Mouse (Mus musculus): ENCODE results near the gene Rptn.

- TF ChIP-seq CTCF (IDR thresholded peaks at IDR 0.05; ENCODE audit: low read depth) (peak; percentile 80), EP300 (IDR thresholded peaks at IDR 0.05; ENCODE audit: low read depth) (no peak)
Measured at GRCm38 (mm10) chr3:93406992-93407391, 13.5 kb downstream of the Rptn start.
